ENCODE assay signal across 21 mouse cellular contexts in genomic region chr12:29750604-29751128, GRCm38 (mm10).
DNase-seq lines count a peak whose midpoint lies in the region; ATAC-seq and TF ChIP-seq lines count a peak whose summit lies in the region.
"Had no signal": no experiment of that assay in that cellular context is flagged by ENCODE, and none has a peak within 500 bp of the region (broad histone marks: within the 10 kb centered on the region; RNA-seq: fewer than 3 reads in every experiment).

No protein-coding gene starts in this region.

- DNase-seq in forebrain, embryonic 10.5 days (ENCODE audit: extremely low spot score, low spot score) = no peak
- peak; percentile 43 to 45 for DNase-seq in left cerebral cortex, postnatal 14 days (ENCODE audit: low spot score in 2 of 2)
- DNase-seq in left cerebral cortex, postnatal 36 days (ENCODE audit: low spot score in 2 of 2) = no peak
- DNase-seq in 3T3-L1 (ENCODE audit: low read depth, low spot score) = peak; percentile 5
- DNase-seq in forebrain, postnatal 0 days = peak; percentile 37
- DNase-seq in yolk sac, embryonic 10.5 days (ENCODE audit: low spot score) = no peak
- DNase-seq: adrenal gland, postnatal 14 days; cerebellum, adult 2 months; gastrocnemius, postnatal 36 days; heart, adult 11 months; heart, postnatal 4 days had no signal

- H3K4me1 ChIP-seq in forebrain, embryonic 13.5 days = peaks cover 19% of the 10 kb centered on the region; the same call in 1 of the 2 replicates
- H3K4me1 ChIP-seq in forebrain, embryonic 10.5 days = no peaks in the 10 kb centered on the region
- H3K4me1 ChIP-seq in forebrain, postnatal 0 days (ENCODE audit: insufficient read depth) = peaks cover 10% of the 10 kb centered on the region; the same call in 1 of the 2 replicates
- H3K4me1 ChIP-seq: embryonic facial prominence, embryonic 15.5 days; heart, embryonic 13.5 days had no signal

- 71% methylated on average over 4 of the region's 4 CpGs for WGBS in forebrain, embryonic 13.5 days
- WGBS in forebrain, embryonic 10.5 days = 90% methylated on average over 4 of the region's 4 CpGs
- 48% methylated on average over 4 of the region's 4 CpGs for WGBS in forebrain, postnatal 0 days

- H3K4me3 ChIP-seq in forebrain, embryonic 13.5 days = no peak overlapping the region
- H3K4me3 ChIP-seq in forebrain, embryonic 10.5 days = no peak overlapping the region
- H3K4me3 ChIP-seq in forebrain, postnatal 0 days (ENCODE audit: low read depth, low read length) = no peak overlapping the region
- H3K4me3 ChIP-seq: embryonic facial prominence, embryonic 15.5 days; erythroblast, embryonic 14.5 days; heart, embryonic 13.5 days; hindbrain, embryonic 12.5 days had no signal

- ATAC-seq in forebrain, embryonic 13.5 days = peak; percentile 73
- peak; percentile 37 for ATAC-seq in forebrain, postnatal 0 days
- ATAC-seq: activated CD4-positive, CD25-positive, alpha-beta regulatory T cell, adult 4 months; hindbrain, embryonic 16.5 days; inflammation-experienced regulatory T-cells, adult 6 months; Patski had no signal

- peak overlapping the region; percentile 26; the same call in 1 of the 2 replicates for H3K27ac ChIP-seq in forebrain, embryonic 13.5 days
- H3K27ac ChIP-seq in forebrain, embryonic 10.5 days = no peak overlapping the region
- H3K27ac ChIP-seq in forebrain, postnatal 0 days (ENCODE audit: low read depth, low read length) = peak overlapping the region; percentile 58; the same call in 1 of the 2 replicates
- H3K27ac ChIP-seq: embryonic facial prominence, embryonic 15.5 days; heart, embryonic 13.5 days had no signal

- no peaks in the 10 kb centered on the region for H3K27me3 ChIP-seq in forebrain, embryonic 13.5 days
- no peaks in the 10 kb centered on the region for H3K27me3 ChIP-seq in forebrain, embryonic 10.5 days (ENCODE audit: poor library complexity, severe bottlenecking)
- no peaks in the 10 kb centered on the region for H3K27me3 ChIP-seq in forebrain, postnatal 0 days (ENCODE audit: insufficient read depth, low read length)
- H3K27me3 ChIP-seq: CH12.LX; embryonic facial prominence, embryonic 15.5 days; heart, embryonic 13.5 days; hindbrain, embryonic 12.5 days had no signal

- H3K9ac ChIP-seq in forebrain, embryonic 13.5 days = no peak overlapping the region
- H3K9ac ChIP-seq in forebrain, postnatal 0 days = no peak overlapping the region
- H3K9ac ChIP-seq: embryonic facial prominence, embryonic 15.5 days; heart, embryonic 13.5 days; hindbrain, embryonic 12.5 days had no signal

- H3K4me2 ChIP-seq in forebrain, embryonic 13.5 days = no peak overlapping the region
- H3K4me2 ChIP-seq in forebrain, postnatal 0 days (ENCODE audit: low read depth) = no peak overlapping the region
- H3K4me2 ChIP-seq: embryonic facial prominence, embryonic 15.5 days; heart, embryonic 13.5 days; hindbrain, embryonic 12.5 days had no signal

- no peaks in the 10 kb centered on the region for H3K9me3 ChIP-seq in forebrain, embryonic 13.5 days (replicated peaks)
- no peaks in the 10 kb centered on the region for H3K9me3 ChIP-seq in forebrain, embryonic 10.5 days
- no peaks in the 10 kb centered on the region for H3K9me3 ChIP-seq in forebrain, postnatal 0 days (ENCODE audit: low read length)
- H3K9me3 ChIP-seq: embryonic facial prominence, embryonic 15.5 days; heart, embryonic 13.5 days; hindbrain, embryonic 12.5 days had no signal

- no peaks in the 10 kb centered on the region for H3K36me3 ChIP-seq in forebrain, embryonic 13.5 days (ENCODE audit: poor library complexity, severe bottlenecking)
- no peaks in the 10 kb centered on the region for H3K36me3 ChIP-seq in forebrain, embryonic 10.5 days (replicated peaks)
- no peaks in the 10 kb centered on the region for H3K36me3 ChIP-seq in forebrain, postnatal 0 days (ENCODE audit: insufficient read depth)
- H3K36me3 ChIP-seq: embryonic facial prominence, embryonic 15.5 days; heart, embryonic 13.5 days; hindbrain, embryonic 12.5 days had no signal

- TF ChIP-seq CTCF in forebrain, postnatal 0 days (IDR thresholded peaks at IDR 0.05; ENCODE audit: low read depth) = no peak

- intact Hi-C loops in left cerebral cortex, postnatal 14 days (cut with DNase I) = loop anchor here (5.0 kb wide), 1 partner anchor 53 kb away; no protein-coding TSS in a partner anchor
- intact Hi-C loops in left cerebral cortex, postnatal 36 days (cut with DNase I) = no loop called here

Comparison
In these comparisons a context has a peak if more than half of its experiments do, and no peak if none do; other contexts are left out.
1. DNase-seq: peak in left cerebral cortex, postnatal 14 days (2 of 2), 3T3-L1 (single experiment) and forebrain, postnatal 0 days (single experiment); none in forebrain, embryonic 10.5 days (single experiment), left cerebral cortex, postnatal 36 days (0 of 2) and yolk sac, embryonic 10.5 days (single experiment).